Mouse (Mus musculus) adipocyte (in vitro differentiated cells): ENCODE measurements around the gene Zbtb21.
"Not testable (repeated sequence)": the region's sequence is repeated elsewhere in the genome, so short reads cannot be mapped to it uniquely, and the experiment has no call there.

ENCODE experiments used
- DNase-seq: peaks from one replicate; pipeline ENCODE4 v3.0.0-alpha.2; 2016; ENCODE audit warnings: low spot score

Zbtb21 gene

GRCm38 (mm10) chr16:97946993-97947392 lies 15.4 kb downstream of the Zbtb21 start:
- DNase-seq = not testable (repeated sequence)

- DNase-seq = no peak
Observed at GRCm38 (mm10) chr16:97941844-97942243, 20.6 kb downstream of the Zbtb21 start.

- DNase-seq = no peak
Observed at GRCm38 (mm10) chr16:97940471-97940973, 21.9 kb downstream of the Zbtb21 start.

GRCm38 (mm10) chr16:97935815-97936214 lies 26.6 kb downstream of the Zbtb21 start:
- DNase-seq = no peak

- DNase-seq = peak; percentile 83
Observed at GRCm38 (mm10) chr16:97930231-97930630, 32.2 kb downstream of the Zbtb21 start.

- DNase-seq = no peak
Observed at GRCm38 (mm10) chr16:97929520-97929919, 32.9 kb downstream of the Zbtb21 start.

- DNase-seq = peak; percentile 63
Observed at GRCm38 (mm10) chr16:97927331-97927938, 35.0 kb downstream of the Zbtb21 start.

- no peak for DNase-seq
Observed at GRCm38 (mm10) chr16:97926381-97926780, 36.0 kb downstream of the Zbtb21 start.

- DNase-seq = no peak
Observed at GRCm38 (mm10) chr16:97925760-97926159, 36.7 kb downstream of the Zbtb21 start.

- DNase-seq = no peak
Observed at GRCm38 (mm10) chr16:97923700-97924099, 38.7 kb downstream of the Zbtb21 start.

- DNase-seq = no peak
Observed at GRCm38 (mm10) chr16:97922779-97923126, 39.7 kb downstream of the Zbtb21 start.

GRCm38 (mm10) chr16:97921961-97922778 lies 40.3 kb downstream of the Zbtb21 start:
- peak; percentile 91 for DNase-seq

- DNase-seq = no peak
Observed at GRCm38 (mm10) chr16:97920621-97921020, 41.8 kb downstream of the Zbtb21 start.

GRCm38 (mm10) chr16:97919793-97920192 lies 42.6 kb downstream of the Zbtb21 start:
- DNase-seq = no peak

GRCm38 (mm10) chr16:97912873-97913272 lies 49.5 kb downstream of the Zbtb21 start:
- DNase-seq = no peak

GRCm38 (mm10) chr16:97909356-97909755 lies 53.1 kb downstream of the Zbtb21 start:
- DNase-seq = peak; percentile 85

GRCm38 (mm10) chr16:97907496-97907895 lies 54.9 kb downstream of the Zbtb21 start:
- DNase-seq = no peak

GRCm38 (mm10) chr16:97906337-97906736 lies 56.1 kb downstream of the Zbtb21 start:
- no peak for DNase-seq

- DNase-seq = peak; percentile 51
Observed at GRCm38 (mm10) chr16:97905449-97905991, 56.9 kb downstream of the Zbtb21 start.

- DNase-seq = no peak
Observed at GRCm38 (mm10) chr16:97904035-97904434, 58.4 kb downstream of the Zbtb21 start.

- DNase-seq = peak; percentile 100
Observed at GRCm38 (mm10) chr16:97897346-97898024, 64.9 kb downstream of the Zbtb21 start.
